In the genomic region with DNA sequence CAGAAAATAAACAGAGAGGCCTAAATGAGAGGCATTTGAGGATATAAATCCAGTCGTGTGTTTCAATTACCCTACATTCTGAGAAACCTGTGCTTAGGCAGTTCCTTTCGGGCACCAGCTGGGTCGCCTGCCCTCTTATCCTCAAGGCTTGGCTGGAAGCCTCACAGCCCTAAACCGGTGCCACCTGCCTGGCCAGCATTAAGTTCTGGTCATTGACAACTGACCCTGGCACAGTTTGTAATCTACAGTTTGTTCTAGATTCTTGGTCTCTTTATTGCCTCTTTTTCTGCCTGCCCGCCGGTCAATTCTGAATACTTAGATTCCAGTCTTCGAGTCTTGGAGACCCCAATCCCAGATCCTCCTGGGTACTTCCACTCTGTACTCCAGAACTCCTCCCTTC, we compare ENCODE assay signal across 9 mouse cellular contexts. TPM values are rescaled to one million over a fixed set of nuclear protein-coding genes. Genes with fewer than 3 reads are reported as not detected.
DNase-seq lines count a peak whose midpoint lies in the region; ATAC-seq lines count a peak whose summit lies in the region.
"Had no signal": no experiment of that assay in that cellular context is flagged by ENCODE, and none has a peak within 500 bp of the region (broad histone marks: within the 10 kb centered on the region; RNA-seq: fewer than 3 reads in every experiment).

No protein-coding gene starts in this region.

- peak overlapping the region; percentile 78 for H3K9ac ChIP-seq in lung, embryonic 15.5 days
- peak overlapping the region; percentile 81 for H3K9ac ChIP-seq in midbrain, embryonic 13.5 days (replicated peaks)

- H3K36me3 ChIP-seq in lung, embryonic 15.5 days: no peaks in the 10 kb centered on the region; the same call in 1 of the 2 replicates
- H3K36me3 ChIP-seq in forebrain, embryonic 10.5 days (replicated peaks): peaks cover 12% of the 10 kb centered on the region
- H3K36me3 ChIP-seq in midbrain, embryonic 13.5 days: 0 out of 2 replicates have a peak, but pooled peaks cover under 1% of the 10 kb centered on the region

- peaks cover 31% of the 10 kb centered on the region for H3K4me1 ChIP-seq in lung, embryonic 15.5 days
- peaks cover 43% of the 10 kb centered on the region for H3K4me1 ChIP-seq in forebrain, embryonic 10.5 days
- peaks cover 13% of the 10 kb centered on the region for H3K4me1 ChIP-seq in midbrain, embryonic 13.5 days (replicated peaks)

- ATAC-seq in lung, embryonic 15.5 days (ENCODE audit: borderline replicate concordance, extremely low read depth, low FRiP score, low TSS enrichment): peak; percentile 4; the same call in 1 of the 2 replicates
- no peak for ATAC-seq in midbrain, embryonic 13.5 days

- WGBS in lung, embryonic 15.5 days: 14% methylated on average over 7 of the region's 7 CpGs
- 23% methylated on average over 7 of the region's 7 CpGs for WGBS in forebrain, embryonic 10.5 days
- WGBS in midbrain, embryonic 13.5 days: 23% methylated on average over 7 of the region's 7 CpGs

- H3K4me2 ChIP-seq in lung, embryonic 15.5 days: peak overlapping the region; percentile 84
- peak overlapping the region; percentile 81 for H3K4me2 ChIP-seq in midbrain, embryonic 13.5 days (replicated peaks)

- H3K4me3 ChIP-seq in lung, embryonic 15.5 days: peak overlapping the region; percentile 69
- H3K4me3 ChIP-seq in forebrain, embryonic 10.5 days: peak overlapping the region; percentile 94
- peak overlapping the region; percentile 71 for H3K4me3 ChIP-seq in midbrain, embryonic 13.5 days (replicated peaks)

- no peak for DNase-seq in lung, postnatal 4 days
- no peak for DNase-seq in forebrain, embryonic 10.5 days (ENCODE audit: extremely low spot score, low spot score)
- DNase-seq in kidney, adult 9 months: peak; percentile 74
- DNase-seq in adrenal gland, postnatal 10 days: no peak
- DNase-seq in right cerebral cortex, postnatal 36 days (ENCODE audit: low spot score in 2 of 2): no peak
- DNase-seq in ovary, postnatal 36 days (ENCODE audit: low spot score): no peak

- 0 out of 2 replicates have a peak overlapping the region, but pooled peaks have one; percentile 70 for H3K27ac ChIP-seq in lung, embryonic 15.5 days
- H3K27ac ChIP-seq in forebrain, embryonic 10.5 days: peak overlapping the region; percentile 92
- no peak overlapping the region for H3K27ac ChIP-seq in midbrain, embryonic 13.5 days

- H3K9me3 ChIP-seq in lung, embryonic 15.5 days: no peaks in the 10 kb centered on the region
- H3K9me3 ChIP-seq in forebrain, embryonic 10.5 days: no peaks in the 10 kb centered on the region
- no peaks in the 10 kb centered on the region for H3K9me3 ChIP-seq in midbrain, embryonic 13.5 days

- no peaks in the 10 kb centered on the region for H3K27me3 ChIP-seq in lung, embryonic 15.5 days
- H3K27me3 ChIP-seq in forebrain, embryonic 10.5 days (ENCODE audit: poor library complexity, severe bottlenecking): no peaks in the 10 kb centered on the region
- H3K27me3 ChIP-seq in midbrain, embryonic 13.5 days: no peaks in the 10 kb centered on the region

RNA-seq across cellular contexts. Expression of gene Fpgs, which starts 10.7 kb away (rescaled TPM):
- 27.9 and 28.6 TPM in 2 replicates for polyA plus RNA-seq in lung, embryonic 15.5 days (2015; fragmentation: Nextera tagmentation; extraction: Ambion mirVana)
- 27.4 and 29.5 TPM in 2 replicates for polyA plus RNA-seq in forebrain, embryonic 10.5 days (2016; fragmentation: Nextera tagmentation; extraction: Ambion mirVana)
- 16.5 and 16.6 TPM in 2 replicates for polyA plus RNA-seq in midbrain, embryonic 13.5 days (2015; fragmentation: Nextera tagmentation; extraction: Ambion mirVana)
- 10 to 100 TPM; 27.1 to 37.6 TPM for total RNA-seq in adrenal gland, postnatal 10 days (2021)

RNA-seq across cellular contexts. Expression of gene Cdk9, which starts 19.6 kb away (rescaled TPM):
- polyA plus RNA-seq in lung, embryonic 15.5 days (2015; fragmentation: Nextera tagmentation; extraction: Ambion mirVana): 89.6 and 98.7 TPM in 2 replicates
- polyA plus RNA-seq in forebrain, embryonic 10.5 days (2016; fragmentation: Nextera tagmentation; extraction: Ambion mirVana): 135 and 139 TPM in 2 replicates
- 78.5 and 84.5 TPM in 2 replicates for polyA plus RNA-seq in midbrain, embryonic 13.5 days (2015; fragmentation: Nextera tagmentation; extraction: Ambion mirVana)
- 10 to 100 TPM; 65.5 to 70.9 TPM for total RNA-seq in adrenal gland, postnatal 10 days (2021)

RNA-seq across cellular contexts. Expression of gene Sh2d3c, which starts 27.6 kb away (rescaled TPM):
- 40.5 and 41.4 TPM in 2 replicates for polyA plus RNA-seq in lung, embryonic 15.5 days (2015; fragmentation: Nextera tagmentation; extraction: Ambion mirVana)
- 28.6 and 30.2 TPM in 2 replicates for polyA plus RNA-seq in forebrain, embryonic 10.5 days (2016; fragmentation: Nextera tagmentation; extraction: Ambion mirVana)
- polyA plus RNA-seq in midbrain, embryonic 13.5 days (2015; fragmentation: Nextera tagmentation; extraction: Ambion mirVana): 37.8 and 40.7 TPM in 2 replicates
- 10 to 100 TPM; 28.9 to 35.4 TPM for total RNA-seq in adrenal gland, postnatal 10 days (2021)

RNA-seq across cellular contexts. Expression of gene Eng, which starts 46.9 kb away (rescaled TPM):
- 102 and 107 TPM in 2 replicates for polyA plus RNA-seq in lung, embryonic 15.5 days (2015; fragmentation: Nextera tagmentation; extraction: Ambion mirVana)
- polyA plus RNA-seq in forebrain, embryonic 10.5 days (2016; fragmentation: Nextera tagmentation; extraction: Ambion mirVana): 24.5 and 24.7 TPM in 2 replicates
- 22.0 and 24.8 TPM in 2 replicates for polyA plus RNA-seq in midbrain, embryonic 13.5 days (2015; fragmentation: Nextera tagmentation; extraction: Ambion mirVana)
- total RNA-seq in adrenal gland, postnatal 10 days (2021): 10 to 100 TPM; 97.9 to 99.9 TPM

RNA-seq across cellular contexts. Expression of gene 6330409D20Rik, which starts 47.5 kb away (rescaled TPM):
- 0.24 and 0.25 TPM in 2 replicates for polyA plus RNA-seq in lung, embryonic 15.5 days (2015; fragmentation: Nextera tagmentation; extraction: Ambion mirVana)
- polyA plus RNA-seq in forebrain, embryonic 10.5 days (2016; fragmentation: Nextera tagmentation; extraction: Ambion mirVana): 0.69 and 1.2 TPM in 2 replicates
- 3.9 TPM in 2 replicates for polyA plus RNA-seq in midbrain, embryonic 13.5 days (2015; fragmentation: Nextera tagmentation; extraction: Ambion mirVana)
- total RNA-seq in adrenal gland, postnatal 10 days (2021): under 1 TPM in 1 of 2 experiments, not detected in 1; 0.30 TPM
- total RNA-seq: common myeloid progenitor, adult 5-6 weeks had no signal
